Mouse (Mus musculus): ENCODE measurements around the gene Efcab3.
A peak's percentile ranks its signal among the peaks of the same experiment; 100 is the strongest.
"Not testable (repeated sequence)": the region's sequence is repeated elsewhere in the genome, so short reads cannot be mapped to it uniquely, and the experiment has no call there.

The Efcab3 gene

GRCm38 (mm10) chr11:105063292-105063691, at the start of gene Efcab3:
TSS of gene Efcab3 (plus strand) at chr11:105063592.
- no peak for DNase-seq (ENCODE audit: low spot score in 2 of 2)

DNA sequence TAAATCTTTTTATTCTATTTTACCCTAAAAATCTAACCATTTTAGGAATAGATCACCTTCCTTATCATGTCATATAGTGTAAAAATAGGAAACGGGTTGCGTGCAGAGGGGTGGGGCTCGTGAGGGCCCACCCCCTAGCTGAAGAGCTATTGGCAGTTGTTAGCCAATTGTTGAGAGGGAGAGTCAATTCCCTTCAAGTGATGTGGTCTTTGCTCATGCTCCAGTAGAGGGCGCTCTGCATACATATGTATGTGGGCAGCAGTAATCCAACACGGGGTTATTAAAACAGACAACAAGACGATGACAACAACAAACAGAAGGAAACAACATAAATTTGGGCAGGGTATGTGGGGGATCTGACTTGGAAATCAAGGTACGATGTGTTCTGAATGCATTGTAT, 42.3 kb upstream of the Efcab3 start:
- DNase-seq (ENCODE audit: low spot score in 2 of 2), result no peak

GRCm38 (mm10) chr11:105028744-105029348, 34.5 kb upstream of the Efcab3 start:
- DNase-seq (ENCODE audit: low spot score in 2 of 2), result no peak

GRCm38 (mm10) chr11:105029525-105029924, 33.9 kb upstream of the Efcab3 start:
- DNase-seq (ENCODE audit: low spot score in 2 of 2), result no peak

DNA sequence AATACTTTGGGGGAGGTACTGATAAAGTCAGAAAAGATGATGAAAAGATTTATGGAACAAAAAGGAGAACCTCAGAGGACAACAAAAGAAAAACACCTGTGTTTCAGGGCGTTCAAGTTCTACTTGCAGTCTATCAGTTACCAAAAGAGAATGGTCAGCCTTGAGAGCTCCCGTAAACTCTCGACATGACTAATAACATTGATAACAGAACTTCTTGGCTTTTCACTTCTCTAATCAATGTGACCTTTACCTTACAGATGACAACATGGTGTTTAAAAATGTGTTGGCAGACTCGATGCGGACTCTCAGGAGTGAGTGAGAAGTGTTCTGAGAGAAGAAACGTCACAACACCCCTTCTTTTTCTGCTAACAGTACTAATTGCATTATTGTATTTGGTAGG, 33.2 kb upstream of the Efcab3 start:
- DNase-seq (ENCODE audit: low spot score in 2 of 2), result no peak

DNA sequence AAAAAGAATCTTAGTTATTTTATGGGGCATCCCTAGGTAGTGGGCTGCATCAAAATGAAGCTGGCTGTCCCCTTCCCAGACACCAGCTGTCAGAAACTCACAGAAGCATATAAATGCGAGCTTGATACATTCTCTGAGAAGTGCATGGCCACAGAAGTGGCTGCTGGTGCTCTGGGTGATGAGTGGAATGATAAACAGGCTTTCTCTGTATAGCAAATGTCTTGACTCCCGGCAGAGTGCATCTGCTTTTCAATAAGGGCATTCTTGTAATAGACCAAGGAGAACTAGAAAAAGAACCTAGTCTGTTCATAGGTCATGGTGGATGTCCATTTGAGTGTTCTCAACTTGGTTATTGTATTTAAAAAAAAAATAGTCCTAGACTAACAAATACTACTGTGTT, 32.3 kb upstream of the Efcab3 start:
- DNase-seq (ENCODE audit: low spot score in 2 of 2), result no peak

GRCm38 (mm10) chr11:105035081-105035480, 28.3 kb upstream of the Efcab3 start:
- DNase-seq (ENCODE audit: low spot score in 2 of 2), result no peak

DNA sequence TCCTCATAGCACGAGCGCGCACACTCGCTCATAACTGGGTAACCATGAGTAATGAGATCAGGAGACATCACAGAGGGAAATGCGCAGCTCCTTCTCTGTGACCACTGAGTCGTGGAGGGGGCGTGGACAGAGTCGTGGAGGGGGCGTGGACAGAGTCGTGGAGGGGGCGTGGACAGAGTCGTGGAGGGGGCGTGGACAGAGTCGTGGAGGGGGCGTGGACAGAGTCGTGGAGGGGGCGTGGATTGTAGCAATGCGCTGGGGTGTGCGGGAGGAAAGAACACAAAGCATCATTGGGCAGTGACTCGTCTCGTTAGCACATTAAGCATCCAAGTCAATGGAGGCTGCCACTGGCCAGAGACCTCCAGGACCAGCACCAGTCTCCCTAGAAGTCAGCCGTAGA, 49.1 kb downstream of the Efcab3 start:
- DNase-seq (ENCODE audit: low spot score in 2 of 2), result not testable (repeated sequence)

DNA sequence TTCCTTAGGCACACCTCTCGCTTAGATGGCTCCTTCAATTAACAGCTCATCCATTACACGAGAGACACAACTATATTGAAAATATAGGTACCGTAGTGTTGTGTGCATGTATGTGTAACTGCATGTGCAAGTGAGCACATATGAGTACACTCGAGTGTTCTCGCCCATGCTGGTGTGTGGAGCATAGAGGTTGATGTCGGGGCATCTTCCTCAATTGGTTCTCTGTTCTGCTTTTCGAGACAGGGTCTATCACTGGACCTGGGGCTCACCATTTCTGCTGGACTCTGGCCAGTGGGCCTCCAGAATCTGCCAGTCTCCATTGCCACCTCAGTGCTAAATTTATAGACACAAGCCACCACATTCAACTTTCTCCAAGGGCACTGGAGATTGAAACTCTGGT, 54.4 kb downstream of the Efcab3 start:
- no peak for DNase-seq (ENCODE audit: low spot score in 2 of 2)

DNA sequence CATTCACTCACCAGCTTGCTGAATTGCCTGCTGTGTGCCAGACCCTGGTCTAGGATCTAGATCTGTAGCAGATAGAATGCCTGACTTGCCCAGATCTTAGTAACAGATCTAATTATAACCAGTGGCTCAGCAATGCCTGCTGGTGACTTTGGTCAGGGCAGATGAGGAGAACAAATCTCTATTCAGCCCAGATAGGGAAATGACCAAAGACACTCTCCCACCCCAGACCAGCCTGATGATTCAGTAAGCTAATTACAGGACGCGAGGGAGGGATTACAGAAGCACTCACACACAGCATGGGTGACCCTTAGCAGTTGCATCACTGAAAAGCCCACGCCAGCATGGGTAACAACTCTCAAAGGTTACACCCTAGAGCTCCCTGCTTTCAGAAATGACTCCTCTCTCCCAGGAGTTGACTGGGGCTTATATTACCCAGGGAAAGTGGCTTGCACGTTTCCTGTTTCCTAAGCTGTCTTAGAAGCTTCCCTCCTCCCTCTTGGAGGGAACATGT, 57.2 kb downstream of the Efcab3 start:
- DNase-seq (ENCODE audit: low spot score in 2 of 2), result no peak

DNA sequence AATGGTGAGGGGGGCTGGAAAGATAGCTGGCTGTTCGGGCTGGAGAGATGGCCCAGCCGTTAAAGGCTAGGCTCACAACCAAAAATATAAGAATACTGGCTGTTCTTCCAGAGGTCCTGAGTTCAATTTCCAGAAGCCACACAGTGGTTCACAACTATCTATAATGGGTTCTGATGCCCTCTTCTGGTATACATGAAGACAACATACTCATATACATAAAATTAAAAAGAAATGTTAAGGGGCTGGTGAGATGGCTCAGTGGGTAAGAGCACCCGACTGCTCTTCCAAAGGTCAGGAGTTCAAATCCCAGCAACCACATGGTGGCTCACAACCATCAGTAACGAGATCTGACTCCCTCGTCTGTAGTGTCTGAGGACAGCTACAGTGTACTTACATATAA, 58.4 kb downstream of the Efcab3 start:
- DNase-seq (ENCODE audit: low spot score in 2 of 2), result not testable (repeated sequence)

GRCm38 (mm10) chr11:105123986-105124385, 60.6 kb downstream of the Efcab3 start:
- peak in 1 of 2 experiments; percentile 42 for DNase-seq (ENCODE audit: low spot score in 2 of 2)

DNA sequence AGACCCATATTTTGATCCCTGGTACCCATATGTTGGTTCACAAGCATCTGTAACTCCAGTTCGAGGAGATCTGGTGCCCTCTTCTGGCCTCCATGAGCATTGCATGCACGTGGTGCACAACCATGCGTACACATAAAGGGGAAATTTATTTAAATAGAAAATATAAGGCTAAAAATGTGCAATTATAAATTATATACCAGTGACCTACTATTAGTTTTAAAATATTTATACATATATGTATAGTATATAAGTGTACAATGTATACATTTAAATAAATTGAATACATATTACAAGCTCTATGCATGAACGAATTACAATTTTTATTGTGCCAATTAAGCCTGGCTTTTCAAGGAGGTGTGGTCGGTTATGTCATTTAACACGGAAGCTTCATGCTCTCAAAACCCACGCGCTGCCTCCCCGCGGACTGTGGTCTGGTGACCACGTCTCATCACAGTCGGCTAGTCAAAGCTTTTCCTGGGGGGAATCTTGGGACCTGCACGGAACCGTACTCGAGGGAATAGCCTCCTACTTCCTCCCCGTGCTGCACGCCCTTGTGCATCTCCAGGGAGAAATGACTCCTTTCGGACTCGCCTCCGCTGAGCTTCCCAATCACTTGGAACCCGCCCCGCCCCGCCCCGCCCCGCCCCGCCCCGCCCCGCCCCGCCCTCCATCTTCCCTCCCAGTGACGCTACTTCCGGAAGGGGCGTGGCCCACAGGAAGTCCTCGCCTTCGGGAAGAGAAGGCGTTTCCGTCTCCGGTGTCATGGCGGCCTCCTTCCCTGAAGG, 62.5 kb downstream of the Efcab3 start, which contains the start of gene Mettl2:
Gene Mettl2, plus strand, starts transcription at position 691 of the 785 bp plus-strand sequence.
- DNase-seq (ENCODE audit: low spot score in 2 of 2), result peak; percentile 57 to 76

DNA sequence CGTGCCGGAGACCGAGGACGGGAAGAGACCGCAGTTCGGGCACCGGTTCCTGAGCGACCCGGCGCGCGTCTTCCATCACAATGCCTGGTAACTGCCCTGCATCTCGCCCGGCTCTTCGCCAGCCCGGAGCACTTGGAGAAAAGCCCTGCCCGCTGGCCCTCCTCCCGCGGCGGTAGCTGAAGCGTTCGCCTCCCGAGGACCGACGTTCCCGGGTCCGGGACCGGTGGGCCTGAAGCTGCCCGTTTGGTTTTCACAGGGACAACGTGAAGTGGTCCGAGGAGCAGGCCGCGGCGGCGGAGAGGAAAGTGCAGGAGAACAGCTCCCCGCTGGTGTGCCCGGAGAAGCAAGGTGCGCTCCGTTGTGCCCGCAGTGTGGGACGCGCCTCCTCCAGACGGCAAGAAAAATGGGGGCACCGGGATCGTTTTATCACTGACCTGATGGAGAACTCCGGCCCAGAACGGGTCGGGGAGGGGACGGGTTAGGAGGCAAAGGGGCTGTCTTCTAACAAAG, 63.2 kb downstream of the Efcab3 start:
- DNase-seq (ENCODE audit: low spot score in 2 of 2), result no peak

DNA sequence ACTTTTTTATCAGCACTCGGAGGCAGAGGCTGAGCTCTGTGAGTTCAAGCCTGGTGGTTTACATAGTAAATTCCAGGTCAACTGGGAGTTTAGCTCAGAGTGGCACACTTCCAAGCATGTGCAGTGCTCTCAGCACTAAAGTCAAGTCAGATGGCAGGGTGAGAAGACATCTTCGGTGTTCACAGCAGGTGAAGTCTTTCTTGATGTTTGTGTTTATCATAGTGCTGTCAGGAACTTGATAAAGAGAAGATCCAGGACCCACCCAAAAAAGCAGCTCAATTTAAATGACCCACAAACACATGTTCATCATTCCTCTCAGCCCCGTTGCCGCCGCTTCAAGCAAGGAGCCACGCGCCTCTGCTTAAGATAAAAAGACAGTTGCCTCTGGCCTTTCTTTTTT, 72.3 kb downstream of the Efcab3 start:
- no peak for DNase-seq (ENCODE audit: low spot score in 2 of 2)

DNA sequence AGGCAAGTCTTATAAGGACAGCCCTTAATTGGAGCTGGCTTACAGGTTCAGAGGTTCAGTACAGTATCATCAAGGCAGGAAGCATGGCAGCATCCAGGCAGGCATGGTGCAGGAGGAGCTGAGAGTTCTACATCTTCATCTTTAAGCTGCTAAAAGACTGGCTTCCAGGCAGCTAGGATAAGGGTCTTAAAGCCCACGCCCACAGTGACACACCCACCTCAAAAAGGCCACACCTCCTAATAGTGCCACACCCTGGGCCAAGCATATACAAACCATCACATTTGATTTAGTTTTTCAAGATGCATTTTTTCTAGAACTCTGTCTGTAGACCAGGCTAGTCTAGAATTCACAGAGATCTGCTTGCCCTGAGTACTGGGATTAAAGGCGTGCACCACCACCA, 73.9 kb downstream of the Efcab3 start:
- not testable (repeated sequence) for DNase-seq (ENCODE audit: low spot score in 2 of 2)

- DNase-seq (ENCODE audit: low spot score in 2 of 2), result not testable (repeated sequence)
Observed at GRCm38 (mm10) chr11:105140512-105140911, 77.1 kb downstream of the Efcab3 start.

DNA sequence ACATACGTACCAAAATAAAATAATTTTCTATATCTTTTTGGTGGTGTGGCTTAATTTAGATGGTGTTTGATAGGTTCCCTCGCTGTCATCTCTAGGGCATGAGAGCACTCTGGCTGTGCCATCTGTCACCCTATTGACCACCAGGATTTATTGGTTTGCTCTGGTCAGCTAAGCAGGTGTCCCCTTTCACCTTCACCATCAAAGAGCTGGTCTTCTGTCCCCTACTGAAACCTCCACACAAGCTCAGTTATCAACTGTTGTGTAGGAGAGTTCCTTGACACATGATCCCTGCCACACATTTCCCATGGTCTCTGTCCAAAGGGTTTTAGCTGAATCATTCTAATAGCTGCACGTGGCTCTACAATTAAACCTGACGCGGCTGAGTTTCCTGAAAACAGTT, 77.7 kb downstream of the Efcab3 start:
- no peak for DNase-seq (ENCODE audit: low spot score in 2 of 2)

GRCm38 (mm10) chr11:105143564-105143963, 80.2 kb downstream of the Efcab3 start:
- DNase-seq (ENCODE audit: low spot score in 2 of 2), result no peak

- DNase-seq (ENCODE audit: low spot score in 2 of 2), result no peak
Observed at GRCm38 (mm10) chr11:105144084-105144483, 80.7 kb downstream of the Efcab3 start.

GRCm38 (mm10) chr11:105144508-105145210, 81.3 kb downstream of the Efcab3 start:
- DNase-seq (ENCODE audit: low spot score in 2 of 2), result no peak

GRCm38 (mm10) chr11:105145211-105145610, 81.8 kb downstream of the Efcab3 start:
- DNase-seq (ENCODE audit: low spot score in 2 of 2), result no peak
